Mouse (Mus musculus): Measurements from ENCODE around the gene Rph3al.

Rph3al gene

DNA sequence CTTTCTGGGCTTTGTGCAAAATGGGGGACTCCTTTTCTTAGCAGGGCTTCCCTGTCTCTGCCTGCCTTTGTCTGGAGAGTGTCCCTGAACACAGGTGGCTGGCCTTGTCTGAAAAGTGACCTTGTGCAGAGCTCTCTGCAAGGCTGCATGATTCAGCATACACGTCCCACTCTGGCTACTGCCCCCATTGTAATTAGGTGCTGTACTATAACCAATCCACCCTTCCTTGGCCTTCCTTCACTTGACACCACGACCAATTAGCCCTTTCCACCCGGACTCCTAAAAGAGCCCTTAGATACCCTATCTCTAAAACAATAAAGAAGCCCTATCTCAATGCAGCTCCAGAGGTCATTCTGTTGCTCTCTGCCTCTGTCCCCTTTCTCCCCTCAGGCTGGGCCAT is 10.6 kb upstream of the Rph3al start:
- DNase-seq, result no peak

DNA sequence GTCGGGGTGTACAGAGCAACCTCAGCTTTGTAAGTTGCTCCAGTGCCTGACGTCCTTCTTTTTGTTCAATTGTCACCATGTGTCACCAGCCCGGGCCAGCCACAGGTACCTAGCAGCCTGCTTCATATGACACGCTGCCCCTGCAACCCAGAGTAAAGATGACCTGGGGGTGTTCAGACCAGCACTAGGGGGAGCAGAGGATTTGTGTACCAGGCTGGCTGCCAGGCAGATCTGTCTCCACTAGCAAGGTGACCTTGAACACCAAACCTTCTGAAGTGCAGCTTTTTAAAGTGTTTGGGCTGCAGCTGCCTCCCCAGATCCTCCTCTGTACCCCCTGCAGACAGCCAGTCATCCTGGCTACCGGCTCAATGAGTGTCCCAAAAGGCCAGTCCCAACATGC is 9.0 kb upstream of the Rph3al start:
- no peak for DNase-seq

- DNase-seq, result no peak
These were observed 7.7 kb upstream of the Rph3al start for GRCm38 (mm10) chr11:75945805-75946450.

GRCm38 (mm10) chr11:75937370-75937871 is 808 bp downstream of the Rph3al start:
- DNase-seq, result peak; percentile 77

- peak; percentile 93 for DNase-seq
These were observed 2.3 kb downstream of the Rph3al start for GRCm38 (mm10) chr11:75935819-75936430.

GRCm38 (mm10) chr11:75934425-75934824 is 3.8 kb downstream of the Rph3al start:
- DNase-seq, result peak; percentile 37

DNA sequence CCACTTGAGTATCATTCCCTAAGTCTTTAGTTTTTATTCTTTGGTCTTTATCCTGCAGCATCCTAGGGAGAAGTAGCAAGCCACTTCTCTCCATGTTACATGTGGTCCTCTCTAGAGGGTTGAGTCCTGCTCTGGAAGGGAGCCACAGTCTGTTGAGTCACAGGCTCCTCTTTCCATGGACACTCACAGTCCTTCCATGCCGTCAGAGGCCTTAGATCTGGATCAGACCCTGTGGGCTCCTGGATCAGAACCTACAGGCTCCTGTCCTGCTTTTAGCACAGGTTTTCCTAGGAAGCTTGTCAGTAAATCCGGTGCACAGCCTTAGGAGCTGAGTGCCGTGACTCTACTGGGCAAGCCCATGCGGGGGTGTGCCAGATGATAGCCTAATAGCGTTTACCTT is 4.9 kb downstream of the Rph3al start:
- no peak for DNase-seq

DNA sequence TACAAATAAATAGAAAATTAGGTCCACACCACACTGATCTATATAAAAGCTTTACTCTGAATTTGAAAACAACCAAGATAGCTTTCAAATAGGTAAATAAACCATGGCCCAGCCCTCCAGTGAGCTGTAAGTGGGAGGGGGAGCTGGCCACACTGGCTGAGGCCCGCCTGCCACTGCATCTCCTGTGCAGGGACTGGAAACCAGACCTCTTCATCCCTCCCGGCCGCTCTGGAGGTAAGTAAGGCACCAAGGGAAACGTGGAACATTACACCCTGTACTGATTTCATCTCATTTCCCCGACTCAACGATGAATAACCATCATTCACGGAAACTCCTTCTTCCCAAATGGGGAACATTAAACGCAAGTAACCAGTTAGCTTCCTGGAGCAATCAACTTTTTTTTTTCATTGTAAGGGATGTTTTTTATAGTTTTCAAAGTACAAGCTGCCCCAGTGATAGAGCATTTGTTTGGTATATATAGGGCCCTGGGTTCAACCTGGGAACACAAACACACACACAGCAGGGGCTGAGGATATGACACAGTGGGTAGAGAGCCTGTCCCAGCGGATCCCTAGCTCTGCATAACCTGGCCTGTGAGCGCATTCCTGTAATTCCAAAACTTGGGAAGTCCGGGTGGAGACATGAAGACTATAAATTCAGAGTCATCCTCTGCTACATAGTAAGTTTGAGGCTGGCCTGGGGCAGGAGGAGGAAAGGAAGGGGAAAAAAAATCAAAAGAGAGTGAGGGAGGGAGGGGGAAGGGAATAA is 7.1 kb downstream of the Rph3al start:
- no peak for DNase-seq

DNA sequence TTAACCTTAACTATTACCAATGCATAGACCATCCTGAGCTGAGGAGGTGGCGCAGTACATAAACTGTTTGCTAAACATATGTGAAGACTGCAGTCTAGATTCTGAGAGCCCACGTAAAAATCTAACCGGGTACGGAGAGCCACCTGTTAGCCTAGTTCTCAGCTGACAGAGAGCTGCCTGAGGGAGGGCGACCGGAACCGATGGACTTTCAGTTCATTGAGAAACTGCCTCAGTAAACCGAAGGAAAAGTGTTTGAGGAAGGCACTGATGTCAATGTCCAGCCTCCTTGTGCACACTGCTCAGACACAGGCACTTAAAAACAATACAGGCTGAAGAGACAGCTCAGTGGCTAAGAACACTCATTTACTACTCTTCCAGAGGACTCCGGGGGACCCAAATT is 8.0 kb downstream of the Rph3al start:
- no peak for DNase-seq

GRCm38 (mm10) chr11:75927881-75928280 is 10.3 kb downstream of the Rph3al start:
- DNase-seq, result no peak

GRCm38 (mm10) chr11:75926431-75927312 is 11.6 kb downstream of the Rph3al start:
- peak; percentile 74 for DNase-seq

- DNase-seq, result peak; percentile 32
These were observed 12.4 kb downstream of the Rph3al start for GRCm38 (mm10) chr11:75925801-75926200.

DNA sequence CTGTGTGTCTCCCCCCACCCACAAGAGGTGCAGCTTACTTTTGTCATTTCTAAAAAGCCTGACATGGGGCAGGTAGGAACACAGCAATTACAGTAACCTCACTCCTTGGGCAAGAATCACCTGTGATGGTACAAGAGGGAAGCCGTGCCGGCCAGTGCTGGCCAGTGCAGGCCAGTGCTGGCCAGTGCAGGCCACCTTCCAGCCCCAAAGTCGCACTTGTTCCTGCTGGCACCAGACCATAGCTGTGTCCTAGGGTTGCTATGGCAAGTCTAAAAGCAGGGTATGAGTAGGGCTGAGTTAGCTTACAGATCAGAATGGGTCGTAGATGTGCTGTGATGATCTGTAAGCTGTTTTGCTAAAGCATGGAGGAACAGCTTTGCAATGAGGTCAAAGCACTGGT is 15.5 kb downstream of the Rph3al start:
- DNase-seq, result no peak

DNA sequence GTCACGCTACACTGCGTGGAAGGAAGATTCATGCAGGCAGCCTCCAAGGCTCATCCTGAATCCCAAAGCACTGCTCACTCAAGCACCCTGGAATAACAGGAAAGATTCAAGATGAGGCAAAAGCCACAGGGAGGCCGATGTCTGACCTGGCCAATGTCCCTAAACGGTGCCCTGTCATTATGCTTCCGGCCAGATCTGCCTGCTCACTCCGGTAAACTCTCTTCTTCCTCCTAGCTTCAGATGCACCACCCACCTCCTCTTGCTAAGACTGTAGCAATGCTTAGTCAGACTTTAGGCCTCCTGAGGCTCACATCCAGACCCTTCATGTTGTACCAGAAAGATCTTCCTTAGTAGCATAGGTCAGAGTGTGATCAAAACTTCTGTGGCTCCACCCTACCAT is 19.1 kb downstream of the Rph3al start:
- no peak for DNase-seq

DNA sequence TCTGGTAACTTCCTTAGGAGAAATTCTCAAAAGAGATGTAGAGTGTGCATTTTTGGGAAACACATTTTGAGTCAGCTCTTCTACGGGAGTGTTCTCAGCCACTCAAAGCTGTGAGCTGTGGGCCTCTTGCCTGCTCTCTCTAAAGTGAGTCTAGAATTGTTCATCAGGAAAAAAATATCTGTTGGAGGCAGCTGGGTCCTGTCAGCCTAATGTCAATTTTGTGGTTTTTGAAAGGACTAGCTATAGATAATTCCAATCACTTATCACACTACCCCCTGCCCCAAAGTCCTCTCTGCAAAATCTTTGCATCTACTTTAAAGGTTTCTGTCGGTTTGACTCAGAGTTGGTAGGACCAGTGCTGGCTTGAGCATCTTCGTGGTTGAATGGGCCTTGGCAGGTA is 20.9 kb downstream of the Rph3al start:
- DNase-seq, result no peak

GRCm38 (mm10) chr11:75913953-75914352 is 24.3 kb downstream of the Rph3al start:
- peak; percentile 84 for DNase-seq

DNA sequence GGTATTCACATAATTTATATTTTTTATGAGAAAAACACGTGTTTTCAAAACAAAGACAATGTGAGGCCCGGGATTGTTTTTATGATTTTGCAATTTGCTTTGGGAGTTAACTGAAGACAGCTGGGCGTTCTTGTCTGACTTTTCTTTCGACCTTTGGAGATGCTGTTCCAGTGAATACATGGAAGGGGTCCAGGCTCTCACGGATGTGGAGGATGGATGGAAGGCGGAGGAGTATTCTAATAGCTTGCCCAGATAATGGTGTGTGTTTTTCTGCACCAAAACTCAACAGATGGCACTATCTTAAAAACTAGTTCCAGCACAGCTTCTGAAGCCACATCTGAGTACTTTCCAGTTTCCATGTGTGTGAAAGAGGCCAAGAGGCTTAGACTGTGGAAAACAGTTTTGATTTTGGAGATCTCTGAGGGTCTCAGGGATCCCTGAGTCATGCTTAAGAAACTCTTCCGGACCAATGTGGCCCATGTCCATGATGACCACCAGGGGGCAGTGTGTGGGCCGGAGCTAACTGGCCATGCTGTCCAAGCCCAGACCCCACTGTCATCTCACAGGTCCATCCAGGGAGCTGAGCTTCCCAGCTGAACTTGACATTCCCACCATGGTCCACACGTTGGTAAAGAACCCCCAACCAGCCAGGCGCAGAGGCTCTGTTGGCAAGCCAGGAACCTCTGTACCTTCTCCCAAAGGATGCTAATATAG is 25.1 kb downstream of the Rph3al start:
- DNase-seq, result peak; percentile 84

DNA sequence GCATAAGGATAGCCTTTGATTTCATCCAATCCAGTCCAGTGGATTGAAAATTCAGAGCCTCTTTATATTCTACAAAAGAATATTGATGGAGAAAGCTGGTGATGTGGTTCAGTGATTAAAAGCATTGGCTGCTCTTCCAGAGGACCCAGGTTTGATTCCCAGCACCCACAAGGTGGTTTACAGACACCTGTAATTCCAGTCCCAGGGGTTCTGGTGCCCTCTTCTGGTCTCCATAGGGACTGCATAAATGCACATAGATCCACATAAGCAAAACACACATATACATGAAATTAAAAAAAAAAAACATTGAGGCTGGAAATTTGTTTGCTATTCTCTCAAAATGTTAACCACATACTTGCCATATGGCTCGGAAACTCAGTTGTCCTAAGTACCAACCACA is 26.3 kb downstream of the Rph3al start:
- DNase-seq, result no peak

DNA sequence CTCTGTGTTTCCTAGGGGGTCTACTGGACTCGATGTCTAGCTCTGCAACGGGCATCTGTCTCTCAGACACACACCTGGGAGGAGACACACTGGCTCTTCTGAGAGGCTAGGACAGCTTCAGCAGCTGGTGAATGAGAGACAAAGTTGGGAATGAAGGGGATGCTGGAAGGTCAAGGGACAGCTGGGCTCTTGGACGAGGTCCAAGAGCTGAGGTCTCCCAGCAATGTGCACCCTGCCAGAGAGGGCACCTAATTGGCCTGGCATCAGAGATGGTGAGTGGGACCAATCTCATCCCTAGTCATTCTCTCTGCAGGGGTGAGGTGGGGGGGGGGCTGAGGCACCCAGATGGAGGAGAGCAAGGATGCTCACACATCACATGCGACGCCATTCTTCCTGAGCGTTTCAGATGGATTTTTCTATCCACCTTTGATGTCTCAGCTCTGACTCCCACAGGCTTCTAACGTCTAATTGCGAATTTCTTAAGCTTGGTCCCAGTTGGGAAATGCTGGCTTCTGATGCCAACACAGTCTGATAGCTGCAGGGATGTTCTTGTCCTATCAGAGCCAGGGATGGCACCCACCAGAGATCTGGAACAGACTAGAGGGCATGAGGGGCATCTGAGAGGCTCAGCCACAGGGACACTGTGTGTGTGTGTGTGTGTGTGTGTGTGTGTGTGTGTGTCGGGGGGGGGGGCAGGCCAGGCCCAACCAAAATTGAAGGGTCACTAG is 28.4 kb downstream of the Rph3al start:
- no peak for DNase-seq

- DNase-seq, result peak; percentile 14
These were observed 30.8 kb downstream of the Rph3al start for GRCm38 (mm10) chr11:75907406-75907805.

DNA sequence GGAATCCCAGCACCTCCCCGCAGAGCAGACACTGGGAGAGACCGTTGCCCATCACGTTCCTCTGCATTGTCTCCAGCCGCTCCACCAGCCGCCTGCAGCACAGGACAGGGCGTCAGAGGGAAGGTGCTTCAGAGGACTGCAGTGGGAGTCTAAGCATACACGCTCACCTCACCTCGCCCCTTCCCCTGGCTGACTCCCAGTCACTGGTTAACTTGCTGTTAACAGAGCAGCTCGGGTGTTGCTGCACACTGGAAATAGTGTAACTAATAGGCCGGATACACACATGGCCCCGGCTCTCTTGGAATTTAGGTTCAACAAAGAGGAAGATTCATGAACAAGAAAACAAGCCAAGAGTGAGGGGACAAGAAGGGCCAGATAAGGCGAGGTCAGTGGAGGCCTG is 31.7 kb downstream of the Rph3al start:
- DNase-seq, result no peak

- DNase-seq, result peak; percentile 45
These were observed 33.2 kb downstream of the Rph3al start for GRCm38 (mm10) chr11:75904982-75905381.

All from lung, postnatal 10 days (tissue).